Mouse (Mus musculus) forebrain, embryonic 11.5 days (tissue): ENCODE measurements around the gene Clpb. TPM values are rescaled to one million over a fixed set of nuclear protein-coding genes. Genes with fewer than 3 reads are reported as not detected.

Experiments used
- ATAC-seq: fragments of 200-750 bp; cut with Nextera tagmentation; replicated peaks from 2 replicates; pipeline ENCODE4 v1.8.0; 2017; ENCODE audit warnings: moderate TSS enrichment; ENCODE audit not compliant: low FRiP score
- DNase-seq: peaks from one replicate; pipeline ENCODE4 v3.0.0-alpha.2; 2017; ENCODE audit warnings: low spot score
- H3K27ac ChIP-seq: fragments of 300-500 bp; sonication (generic); 2 replicates; pipeline ENCODE4 v1.5.1; 2014; ENCODE audit warnings: low read depth, low read length
- H3K27me3 ChIP-seq: fragments of 300-500 bp; sonication (generic); 2 replicates; pipeline ENCODE4 v1.6.1; 2014; ENCODE audit warnings: mild to moderate bottlenecking, low read length, mixed read lengths; ENCODE audit not compliant: control insufficient read depth, insufficient read depth
- H3K36me3 ChIP-seq: fragments of 300-500 bp; sonication (generic); 2 replicates; pipeline ENCODE4 v1.6.1; 2014; ENCODE audit warnings: mild to moderate bottlenecking, low read length, moderate library complexity, mixed read lengths; ENCODE audit not compliant: control insufficient read depth, insufficient read depth
- H3K4me1 ChIP-seq: fragments of 300-500 bp; sonication (generic); replicated peaks from 2 replicates; pipeline ENCODE4 v1.6.1; 2014; ENCODE audit warnings: low read length, mixed read lengths; ENCODE audit not compliant: control insufficient read depth, insufficient read depth
- H3K4me2 ChIP-seq: fragments of 300-500 bp; sonication (generic); 2 replicates; pipeline ENCODE4 v1.6.1; 2014; ENCODE audit warnings: low read depth, mild to moderate bottlenecking, low read length, moderate library complexity, mixed read lengths; ENCODE audit not compliant: severe bottlenecking
- H3K4me3 ChIP-seq: fragments of 300-500 bp; sonication (generic); 2 replicates; pipeline ENCODE4 v1.5.1; 2014; ENCODE audit warnings: low read depth, low read length
- H3K9ac ChIP-seq: fragments of 300-500 bp; sonication (generic); 2 replicates; pipeline ENCODE4 v1.6.1; 2014; ENCODE audit warnings: low read length
- H3K9me3 ChIP-seq: fragments of 300-500 bp; sonication (generic); 2 replicates; pipeline ENCODE4 v1.6.1; 2016; ENCODE audit warnings: low read length, mixed read lengths; ENCODE audit not compliant: control insufficient read depth
- WGBS: fragments of 180-500 bp; shearing (Covaris S2); extraction: QIAGEN DNeasy Blood & Tissue Kit; methylation state at CpG from one replicate; pipeline ENCODE4 v1.1.7; 2014; 5-methylcytosine and 5-hydroxymethylcytosine counted together
- polyA plus RNA-seq: library from polyadenylated mRNA; unstranded; fragments of >200 nt; fragmentation: Nextera tagmentation; extraction: Ambion mirVana; gene quantifications from 2 replicates; pipeline ENCODE4 v1.2.1, GENCODE M21; 2014

The Clpb gene
- polyA plus RNA-seq, 1 experiment from 2014 or later: 43.5 TPM

GRCm38 (mm10) chr7:101654936-101655335 is 8.5 kb upstream of the Clpb start:
- H3K4me3 ChIP-seq: no peak overlapping the region
- no peak overlapping the region for H3K9ac ChIP-seq
- WGBS: 79% methylated on average over 4 of the region's 4 CpGs
- H3K27me3 ChIP-seq: no peaks in the 10 kb centered on the region
- H3K9me3 ChIP-seq: no peaks in the 10 kb centered on the region
- no peaks in the 10 kb centered on the region for H3K4me1 ChIP-seq
- DNase-seq (no peak), ATAC-seq (no peak)
- no peak overlapping the region for H3K4me2 ChIP-seq
- H3K27ac ChIP-seq: no peak overlapping the region
- H3K36me3 ChIP-seq: no peaks in the 10 kb centered on the region

GRCm38 (mm10) chr7:101662006-101662405 is 1.4 kb upstream of the Clpb start:
- WGBS: 74% methylated on average over 1 of the region's 1 CpGs
- ATAC-seq: no peak
- peaks cover 3% of the 10 kb centered on the region; the same call in 1 of the 2 replicates for H3K4me1 ChIP-seq
- no peak overlapping the region for H3K9ac ChIP-seq
- DNase-seq: no peak
- H3K4me2 ChIP-seq: no peak overlapping the region
- no peak overlapping the region for H3K4me3 ChIP-seq
- no peaks in the 10 kb centered on the region for H3K9me3 ChIP-seq
- no peak overlapping the region for H3K27ac ChIP-seq
- no peaks in the 10 kb centered on the region for H3K36me3 ChIP-seq
- H3K27me3 ChIP-seq: no peaks in the 10 kb centered on the region

- ATAC-seq (no peak), DNase-seq (peak; percentile 69)
- WGBS: 13% methylated on average over 3 of the region's 3 CpGs
- Histone ChIP-seq H3K9me3 (no peaks in the 10 kb centered on the region), H3K4me2 (no peak overlapping the region), H3K27ac (no peak overlapping the region), H3K4me1 (peaks cover 3% of the 10 kb centered on the region; the same call in 1 of the 2 replicates), H3K36me3 (no peaks in the 10 kb centered on the region; the same call in 1 of the 2 replicates), H3K9ac (no peak overlapping the region), H3K4me3 (no peak overlapping the region), H3K27me3 (no peaks in the 10 kb centered on the region)
These were observed 3.1 kb downstream of the Clpb start for GRCm38 (mm10) chr7:101666581-101666980.

GRCm38 (mm10) chr7:101671601-101672280 is 8.3 kb downstream of the Clpb start:
- H3K4me3 ChIP-seq: no peak overlapping the region
- H3K27me3 ChIP-seq: no peaks in the 10 kb centered on the region
- no peaks in the 10 kb centered on the region; the same call in 1 of the 2 replicates for H3K36me3 ChIP-seq
- no peak for ATAC-seq
- no peak overlapping the region for H3K9ac ChIP-seq
- no peak overlapping the region for H3K27ac ChIP-seq
- WGBS: 76% methylated on average over 5 of the region's 5 CpGs
- no peaks in the 10 kb centered on the region for H3K9me3 ChIP-seq
- peaks cover 7% of the 10 kb centered on the region; the same call in 1 of the 2 replicates for H3K4me1 ChIP-seq
- H3K4me2 ChIP-seq: no peak overlapping the region
- no peak for DNase-seq

GRCm38 (mm10) chr7:101673497-101673896 is 10.1 kb downstream of the Clpb start:
- ATAC-seq (no peak), DNase-seq (no peak)
- Histone ChIP-seq H3K36me3 (no peaks in the 10 kb centered on the region; the same call in 1 of the 2 replicates), H3K4me2 (no peak overlapping the region), H3K9ac (no peak overlapping the region), H3K9me3 (no peaks in the 10 kb centered on the region), H3K4me1 (peaks cover 13% of the 10 kb centered on the region; the same call in 1 of the 2 replicates), H3K4me3 (no peak overlapping the region), H3K27ac (no peak overlapping the region), H3K27me3 (no peaks in the 10 kb centered on the region)
- WGBS: 47% methylated on average over 2 of the region's 2 CpGs

GRCm38 (mm10) chr7:101676033-101676761 is 12.8 kb downstream of the Clpb start:
- Histone ChIP-seq H3K36me3 (no peaks in the 10 kb centered on the region), H3K27me3 (no peaks in the 10 kb centered on the region), H3K4me2 (no peak overlapping the region; the same call in 1 of the 2 replicates), H3K9me3 (no peaks in the 10 kb centered on the region), H3K4me1 (peaks cover 13% of the 10 kb centered on the region; the same call in 1 of the 2 replicates), H3K9ac (peak overlapping the region; percentile 35; the same call in 1 of the 2 replicates), H3K4me3 (no peak overlapping the region), H3K27ac (peak overlapping the region; percentile 70)
- DNase-seq (no peak), ATAC-seq (no peak)
- WGBS: 34% methylated on average over 6 of the region's 6 CpGs

GRCm38 (mm10) chr7:101676762-101677308 is 13.4 kb downstream of the Clpb start:
- 5% methylated on average over 3 of the region's 3 CpGs for WGBS
- no peak overlapping the region for H3K4me3 ChIP-seq
- DNase-seq: peak; percentile 62
- peak overlapping the region; percentile 21; the same call in 1 of the 2 replicates for H3K4me2 ChIP-seq
- H3K27me3 ChIP-seq: no peaks in the 10 kb centered on the region
- H3K9ac ChIP-seq: peak overlapping the region; percentile 35
- no peaks in the 10 kb centered on the region for H3K9me3 ChIP-seq
- peak; percentile 53 for ATAC-seq
- peaks cover 13% of the 10 kb centered on the region; the same call in 1 of the 2 replicates for H3K4me1 ChIP-seq
- H3K27ac ChIP-seq: peak overlapping the region; percentile 70
- H3K36me3 ChIP-seq: no peaks in the 10 kb centered on the region

- DNase-seq: peak; percentile 85
- no peaks in the 10 kb centered on the region for H3K36me3 ChIP-seq
- peaks cover 26% of the 10 kb centered on the region; the same call in 1 of the 2 replicates for H3K4me1 ChIP-seq
- no peaks in the 10 kb centered on the region for H3K27me3 ChIP-seq
- WGBS: 12% methylated on average over 7 of the region's 7 CpGs
- no peak overlapping the region for H3K9ac ChIP-seq
- no peaks in the 10 kb centered on the region for H3K9me3 ChIP-seq
- H3K27ac ChIP-seq: no peak overlapping the region
- H3K4me3 ChIP-seq: no peak overlapping the region
- no peak overlapping the region for H3K4me2 ChIP-seq
- ATAC-seq: peak; percentile 76
These were observed 16.2 kb downstream of the Clpb start for GRCm38 (mm10) chr7:101679591-101679990.
